Mouse (Mus musculus): ENCODE data around the gene Igsf21. TPM values are rescaled to one million over a fixed set of nuclear protein-coding genes. Genes with fewer than 3 reads are reported as not detected.

Gene Igsf21
- polyA plus RNA-seq, 1 experiment from 2014 or later = 0.39 TPM

- ATAC-seq (replicated peaks; ENCODE audit: insufficient number of reproducible peaks, low FRiP score, low TSS enrichment) = no peak
- Histone ChIP-seq H3K4me2 (no peak overlapping the region), H3K36me3 (ENCODE audit: control insufficient read depth, insufficient read depth, low read length) (no peaks in the 10 kb centered on the region), H3K27ac (ENCODE audit: low read depth, low read length) (no peak overlapping the region), H3K9me3 (replicated peaks; ENCODE audit: control insufficient read depth, low read length) (0 out of 2 replicates have a peak, but pooled peaks cover 3% of the 10 kb centered on the region), H3K4me3 (ENCODE audit: low read depth, low read length) (no peak overlapping the region), H3K4me1 (ENCODE audit: control insufficient read depth, insufficient read depth, low read length) (peaks cover 3% of the 10 kb centered on the region; the same call in 1 of the 2 replicates), H3K9ac (ENCODE audit: low read depth, low read length) (no peak overlapping the region), H3K27me3 (ENCODE audit: control insufficient read depth, insufficient read depth, low read length) (peaks cover 36% of the 10 kb centered on the region)
- WGBS (ENCODE audit: insufficient replicate concordance) = 89% methylated on average over 6 of the region's 6 CpGs
Measured at GRCm38 (mm10) chr4:140068468-140068867, 178.1 kb downstream of the Igsf21 start.

- WGBS (ENCODE audit: insufficient replicate concordance) = 85% methylated on average over 12 of the region's 12 CpGs
- Histone ChIP-seq H3K4me1 (ENCODE audit: control insufficient read depth, insufficient read depth, low read length) (peaks cover 3% of the 10 kb centered on the region; the same call in 1 of the 2 replicates), H3K9me3 (replicated peaks; ENCODE audit: control insufficient read depth, low read length) (0 out of 2 replicates have a peak, but pooled peaks cover 3% of the 10 kb centered on the region), H3K4me2 (no peak overlapping the region), H3K9ac (ENCODE audit: low read depth, low read length) (no peak overlapping the region), H3K27ac (ENCODE audit: low read depth, low read length) (no peak overlapping the region), H3K4me3 (ENCODE audit: low read depth, low read length) (no peak overlapping the region), H3K36me3 (ENCODE audit: control insufficient read depth, insufficient read depth, low read length) (no peaks in the 10 kb centered on the region), H3K27me3 (ENCODE audit: control insufficient read depth, insufficient read depth, low read length) (peaks cover 20% of the 10 kb centered on the region)
- ATAC-seq (replicated peaks; ENCODE audit: insufficient number of reproducible peaks, low FRiP score, low TSS enrichment) = no peak
Measured at GRCm38 (mm10) chr4:140066011-140066410, 180.6 kb downstream of the Igsf21 start.

GRCm38 (mm10) chr4:140063153-140063671 is 183.4 kb downstream of the Igsf21 start:
- no peaks in the 10 kb centered on the region for H3K36me3 ChIP-seq (ENCODE audit: control insufficient read depth, insufficient read depth, low read length)
- no peak for ATAC-seq (replicated peaks; ENCODE audit: insufficient number of reproducible peaks, low FRiP score, low TSS enrichment)
- H3K9ac ChIP-seq (ENCODE audit: low read depth, low read length) = no peak overlapping the region
- H3K27me3 ChIP-seq (ENCODE audit: control insufficient read depth, insufficient read depth, low read length) = peaks cover 2% of the 10 kb centered on the region; the same call in 1 of the 2 replicates
- H3K27ac ChIP-seq (ENCODE audit: low read depth, low read length) = no peak overlapping the region
- WGBS (ENCODE audit: insufficient replicate concordance) = 78% methylated on average over 13 of the region's 13 CpGs
- no peaks in the 10 kb centered on the region for H3K9me3 ChIP-seq (replicated peaks; ENCODE audit: control insufficient read depth, low read length)
- no peak overlapping the region for H3K4me2 ChIP-seq
- no peak overlapping the region for H3K4me3 ChIP-seq (ENCODE audit: low read depth, low read length)
- no peaks in the 10 kb centered on the region for H3K4me1 ChIP-seq (ENCODE audit: control insufficient read depth, insufficient read depth, low read length)

DNA sequence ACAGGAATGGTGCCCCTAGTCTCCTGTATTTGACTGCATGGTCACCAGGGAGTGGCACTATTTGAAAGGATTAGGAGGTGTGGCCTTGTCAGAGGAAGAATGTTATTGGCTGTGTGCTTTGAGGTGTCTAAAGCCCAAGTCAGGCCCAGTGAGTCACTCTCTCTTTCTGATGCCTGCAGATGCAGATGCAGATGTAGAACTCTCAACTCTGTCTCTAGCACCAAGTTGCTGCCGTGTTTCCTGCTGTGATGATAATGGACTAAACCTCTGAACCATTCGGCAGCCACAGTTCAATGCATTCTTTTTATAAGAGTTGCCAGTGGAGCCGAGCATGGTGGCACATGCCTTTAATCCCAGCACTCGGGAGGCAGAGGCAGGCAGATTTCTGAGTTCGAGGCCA is 186.3 kb downstream of the Igsf21 start:
- Histone ChIP-seq H3K9ac (ENCODE audit: low read depth, low read length) (no peak overlapping the region), H3K36me3 (ENCODE audit: control insufficient read depth, insufficient read depth, low read length) (no peaks in the 10 kb centered on the region), H3K9me3 (replicated peaks; ENCODE audit: control insufficient read depth, low read length) (no peaks in the 10 kb centered on the region), H3K4me1 (ENCODE audit: control insufficient read depth, insufficient read depth, low read length) (no peaks in the 10 kb centered on the region), H3K4me2 (no peak overlapping the region), H3K4me3 (ENCODE audit: low read depth, low read length) (no peak overlapping the region), H3K27me3 (ENCODE audit: control insufficient read depth, insufficient read depth, low read length) (peaks cover 3% of the 10 kb centered on the region; the same call in 1 of the 2 replicates), H3K27ac (ENCODE audit: low read depth, low read length) (no peak overlapping the region)
- 78% methylated on average over 5 of the region's 5 CpGs for WGBS (ENCODE audit: insufficient replicate concordance)
- ATAC-seq (replicated peaks; ENCODE audit: insufficient number of reproducible peaks, low FRiP score, low TSS enrichment) = no peak

GRCm38 (mm10) chr4:140053042-140053441 is 193.5 kb downstream of the Igsf21 start:
- Histone ChIP-seq H3K4me2 (no peak overlapping the region), H3K9me3 (replicated peaks; ENCODE audit: control insufficient read depth, low read length) (0 out of 2 replicates have a peak, but pooled peaks cover 5% of the 10 kb centered on the region), H3K36me3 (ENCODE audit: control insufficient read depth, insufficient read depth, low read length) (no peaks in the 10 kb centered on the region), H3K9ac (ENCODE audit: low read depth, low read length) (no peak overlapping the region), H3K4me1 (ENCODE audit: control insufficient read depth, insufficient read depth, low read length) (no peaks in the 10 kb centered on the region), H3K27me3 (ENCODE audit: control insufficient read depth, insufficient read depth, low read length) (no peaks in the 10 kb centered on the region), H3K4me3 (ENCODE audit: low read depth, low read length) (no peak overlapping the region), H3K27ac (ENCODE audit: low read depth, low read length) (no peak overlapping the region)
- 63% methylated on average over 7 of the region's 7 CpGs for WGBS (ENCODE audit: insufficient replicate concordance)
- ATAC-seq (replicated peaks; ENCODE audit: insufficient number of reproducible peaks, low FRiP score, low TSS enrichment) = no peak

DNA sequence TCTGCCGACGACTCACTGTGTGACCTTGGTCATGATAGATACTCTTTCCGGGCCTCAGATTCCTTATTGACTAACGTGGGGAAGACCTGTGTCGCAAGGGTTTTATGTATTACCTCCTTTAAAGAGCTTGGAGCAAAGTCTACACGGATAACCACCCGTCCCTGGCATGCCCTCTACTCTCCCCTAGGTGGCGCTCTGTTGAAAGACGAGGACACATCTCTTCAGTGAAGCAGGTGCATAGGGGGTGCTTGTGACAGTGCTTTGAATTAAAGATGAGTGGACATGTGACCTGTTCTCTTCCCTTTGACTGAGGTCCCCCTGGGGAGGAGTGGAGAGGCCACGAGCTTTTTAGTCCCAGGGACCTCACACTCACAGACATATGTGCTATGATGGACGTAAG is 194.0 kb downstream of the Igsf21 start:
- Histone ChIP-seq H3K27ac (ENCODE audit: low read depth, low read length) (no peak overlapping the region), H3K4me3 (ENCODE audit: low read depth, low read length) (no peak overlapping the region), H3K4me2 (no peak overlapping the region), H3K9me3 (replicated peaks; ENCODE audit: control insufficient read depth, low read length) (0 out of 2 replicates have a peak, but pooled peaks cover 5% of the 10 kb centered on the region), H3K9ac (ENCODE audit: low read depth, low read length) (no peak overlapping the region), H3K27me3 (ENCODE audit: control insufficient read depth, insufficient read depth, low read length) (no peaks in the 10 kb centered on the region), H3K36me3 (ENCODE audit: control insufficient read depth, insufficient read depth, low read length) (no peaks in the 10 kb centered on the region), H3K4me1 (ENCODE audit: control insufficient read depth, insufficient read depth, low read length) (no peaks in the 10 kb centered on the region)
- ATAC-seq (replicated peaks; ENCODE audit: insufficient number of reproducible peaks, low FRiP score, low TSS enrichment) = no peak
- WGBS (ENCODE audit: insufficient replicate concordance) = 54% methylated on average over 11 of the region's 11 CpGs

DNA sequence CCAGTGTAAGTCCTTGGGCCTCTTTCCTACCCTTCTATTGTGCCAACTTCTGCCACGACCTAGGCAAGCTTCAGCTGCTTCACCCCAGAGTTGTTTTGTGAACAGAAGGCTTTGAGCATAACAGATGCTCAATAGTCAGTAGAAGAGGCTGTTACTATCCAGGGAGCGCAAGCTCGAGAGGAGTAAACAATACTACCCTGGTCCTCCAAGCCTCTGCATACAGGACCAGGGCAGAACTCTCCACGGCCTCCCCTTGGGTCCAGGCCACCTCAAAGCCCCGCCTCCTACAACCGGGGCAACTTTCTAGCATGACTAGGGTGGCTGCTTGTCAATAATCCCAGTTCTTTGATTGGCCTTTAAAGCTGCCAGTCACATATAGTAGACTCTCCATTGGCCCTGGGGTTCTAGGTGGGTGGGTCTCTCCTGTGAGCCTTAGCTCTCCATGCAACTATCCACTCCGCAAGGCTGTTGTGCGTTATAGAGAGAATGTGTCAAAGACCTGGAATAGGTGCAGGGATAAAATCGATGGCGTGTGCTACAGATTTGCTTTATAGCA is 198.7 kb downstream of the Igsf21 start:
- WGBS (ENCODE audit: insufficient replicate concordance) = 58% methylated on average over 10 of the region's 10 CpGs
- Histone ChIP-seq H3K9me3 (replicated peaks; ENCODE audit: control insufficient read depth, low read length) (0 out of 2 replicates have a peak, but pooled peaks cover 5% of the 10 kb centered on the region), H3K9ac (ENCODE audit: low read depth, low read length) (no peak overlapping the region), H3K4me2 (no peak overlapping the region), H3K4me1 (ENCODE audit: control insufficient read depth, insufficient read depth, low read length) (no peaks in the 10 kb centered on the region), H3K36me3 (ENCODE audit: control insufficient read depth, insufficient read depth, low read length) (no peaks in the 10 kb centered on the region), H3K4me3 (ENCODE audit: low read depth, low read length) (no peak overlapping the region), H3K27me3 (ENCODE audit: control insufficient read depth, insufficient read depth, low read length) (no peaks in the 10 kb centered on the region), H3K27ac (ENCODE audit: low read depth, low read length) (no peak overlapping the region)
- no peak for ATAC-seq (replicated peaks; ENCODE audit: insufficient number of reproducible peaks, low FRiP score, low TSS enrichment)

- Histone ChIP-seq H3K27ac (ENCODE audit: low read depth, low read length) (no peak overlapping the region), H3K4me1 (ENCODE audit: control insufficient read depth, insufficient read depth, low read length) (no peaks in the 10 kb centered on the region), H3K27me3 (ENCODE audit: control insufficient read depth, insufficient read depth, low read length) (peaks cover 13% of the 10 kb centered on the region), H3K4me2 (peak overlapping the region; percentile 14; the same call in 1 of the 2 replicates), H3K4me3 (ENCODE audit: low read depth, low read length) (no peak overlapping the region), H3K9ac (ENCODE audit: low read depth, low read length) (no peak overlapping the region), H3K9me3 (replicated peaks; ENCODE audit: control insufficient read depth, low read length) (peaks cover 4% of the 10 kb centered on the region), H3K36me3 (ENCODE audit: control insufficient read depth, insufficient read depth, low read length) (no peaks in the 10 kb centered on the region)
- ATAC-seq (replicated peaks; ENCODE audit: insufficient number of reproducible peaks, low FRiP score, low TSS enrichment) = no peak
- 34% methylated on average over 12 of the region's 12 CpGs for WGBS (ENCODE audit: insufficient replicate concordance)
Measured at GRCm38 (mm10) chr4:140043953-140044352, 202.6 kb downstream of the Igsf21 start.
